ENCODE assay signal across 10 mouse cellular contexts in the genomic region with DNA sequence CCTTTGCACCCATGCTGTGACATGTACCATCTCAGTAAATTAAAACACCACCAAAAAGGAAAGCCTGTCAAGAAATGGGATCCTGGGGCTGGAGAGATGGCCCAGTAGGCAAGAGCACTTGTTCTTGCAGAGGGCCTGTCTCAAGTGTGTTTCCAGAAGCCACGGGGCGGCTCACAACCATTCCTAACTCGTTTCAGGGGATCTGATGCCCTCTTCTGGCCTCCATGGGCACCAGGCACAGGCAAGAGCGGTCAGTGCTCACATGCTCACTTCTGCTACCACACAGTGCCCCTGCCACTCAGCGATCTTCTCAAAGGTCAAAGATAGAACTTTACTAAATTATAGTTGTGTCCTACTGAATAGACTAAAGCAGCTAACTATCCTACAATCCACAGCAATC. TPM values are rescaled to one million over a fixed set of nuclear protein-coding genes. Genes with fewer than 3 reads are reported as not detected.
A peak's percentile ranks its signal among the peaks of the same experiment; 100 is the strongest.
DNase-seq lines count a peak whose midpoint lies in the region; ATAC-seq and TF ChIP-seq lines count a peak whose summit lies in the region.
"Had no signal": no experiment of that assay in that cellular context is flagged by ENCODE, and none has a peak within 500 bp of the region (broad histone marks: within the 10 kb centered on the region; RNA-seq: fewer than 3 reads in every experiment).

No protein-coding gene starts in this region.

- H3K4me1 ChIP-seq in G1E (ENCODE audit: insufficient read depth, low read depth, low read length): peaks cover 4% of the 10 kb centered on the region; the same call in 1 of the 2 replicates
- H3K4me1 ChIP-seq: embryonic facial prominence, embryonic 12.5 days; limb, embryonic 12.5 days had no signal

- H3K4me3 ChIP-seq in G1E (ENCODE audit: low read depth, low read length): no peak overlapping the region
- H3K4me3 ChIP-seq: embryonic facial prominence, embryonic 12.5 days; limb, embryonic 12.5 days had no signal

- TF ChIP-seq CTCF in G1E (IDR thresholded peaks at IDR 0.05; ENCODE audit: low read depth, low read length): peak; percentile 28; the same call in 1 of the 2 replicates

- intact Hi-C loops in gastrocnemius, postnatal 14 days (cut with DNase I; ENCODE audit: low total_unique reads): loop anchor here (5.0 kb wide), 1 partner anchor 45 kb away; no protein-coding TSS in a partner anchor

- H3K9me3 ChIP-seq in G1E (replicated peaks): no peaks in the 10 kb centered on the region
- H3K9me3 ChIP-seq: embryonic facial prominence, embryonic 12.5 days; limb, embryonic 12.5 days had no signal

- peaks cover 3% of the 10 kb centered on the region; the same call in 1 of the 2 replicates for H3K27me3 ChIP-seq in G1E (ENCODE audit: insufficient read depth, low read length)
- H3K27me3 ChIP-seq: embryonic facial prominence, embryonic 12.5 days; limb, embryonic 12.5 days had no signal

- peak; percentile 34; the same call in 1 of the 2 replicates for ATAC-seq in G1E (ENCODE audit: extremely low read depth, insufficient number of reproducible peaks, low FRiP score, poor library complexity, severe bottlenecking)

- peaks cover 4% of the 10 kb centered on the region for H3K36me3 ChIP-seq in G1E (replicated peaks)
- H3K36me3 ChIP-seq: embryonic facial prominence, embryonic 12.5 days had no signal

- DNase-seq in left cerebral cortex, adult 18-20 months (ENCODE audit: low spot score in 2 of 2): peak; percentile 31 to 35
- DNase-seq in left cerebral cortex, adult 8-10 months (ENCODE audit: low spot score in 2 of 2): no peak
- no peak for DNase-seq in G1E (ENCODE audit: low spot score)
- peak; percentile 64 to 69 for DNase-seq in cerebellum, adult 18-20 months
- peak; percentile 49 for DNase-seq in gastrocnemius, postnatal 14 days
- DNase-seq in layer of hippocampus, postnatal 25 days (ENCODE audit: extremely low spot score in 1 of 2, low spot score in 1 of 2): peak; percentile 7 to 8
- DNase-seq in right cerebral cortex, postnatal 14 days: peak; percentile 29
- no peak for DNase-seq in c-Kit-positive CD71-positive TER-119-positive erythroid progenitor cells, embryonic 14.5 days (ENCODE audit: low spot score)

RNA-seq across cellular contexts. Expression of a gene that starts 17.2 kb away (rescaled TPM):
- total RNA-seq in left cerebral cortex, adult 18-20 months (2021): 100 to 1,000 TPM; 155 to 162 TPM
- total RNA-seq in left cerebral cortex, adult 8-10 months (2022): 100 to 1,000 TPM; 146 to 154 (median 149) TPM
- total RNA-seq in G1E (2014; fragmentation: Nextera tagmentation) (103 and 105 TPM in 2 replicates), G1E (2017) (78.1 and 84.1 TPM in 2 replicates)
- polyA plus RNA-seq in G1E (2012): 81.7 and 84.0 TPM in 2 replicates
- 10 to 100 TPM; 40.7 to 43.2 TPM for total RNA-seq in gastrocnemius, postnatal 14 days (2021)
- total RNA-seq in layer of hippocampus, postnatal 25 days (2021): 100 to 1,000 TPM; 136 to 145 TPM

RNA-seq across cellular contexts. Expression of a gene that starts 42.9 kb away (rescaled TPM):
- 10 to 100 TPM; 17.4 to 18.2 TPM for total RNA-seq in left cerebral cortex, adult 18-20 months (2021)
- 10 to 100 TPM; 17.0 to 20.8 (median 17.7) TPM for total RNA-seq in left cerebral cortex, adult 8-10 months (2022)
- total RNA-seq in G1E (2014; fragmentation: Nextera tagmentation) (0.83 and 0.98 TPM in 2 replicates), G1E (2017) (20.6 and 29.0 TPM in 2 replicates)
- polyA plus RNA-seq in G1E (2012): 3.1 and 4.1 TPM in 2 replicates
- total RNA-seq in gastrocnemius, postnatal 14 days (2021): 10 to 100 TPM; 15.8 to 17.4 TPM
- total RNA-seq in layer of hippocampus, postnatal 25 days (2021): 10 to 100 TPM; 22.8 to 23.7 TPM

Comparison
In these comparisons a context has a peak if more than half of its experiments do, and no peak if none do; other contexts are left out.
1. DNase-seq: peak in left cerebral cortex, adult 18-20 months (2 of 2), cerebellum, adult 18-20 months (2 of 2), gastrocnemius, postnatal 14 days (single experiment), layer of hippocampus, postnatal 25 days (2 of 2) and right cerebral cortex, postnatal 14 days (single experiment); none in left cerebral cortex, adult 8-10 months (0 of 2), G1E (single experiment) and c-Kit-positive CD71-positive TER-119-positive erythroid progenitor cells, embryonic 14.5 days (single experiment).